Mouse (Mus musculus): Measurements from ENCODE around the gene 1700001J03Rik. TPM values are rescaled to one million over a fixed set of nuclear protein-coding genes. Genes with fewer than 3 reads are reported as not detected.

The 1700001J03Rik gene
- polyA plus RNA-seq, 2 experiments, result 0.38 TPM; not detected in 1

GRCm38 (mm10) chr5:146199540-146199939 is 14.4 kb upstream of the 1700001J03Rik start:
- WGBS, result 83% methylated on average over 2 of the region's 2 CpGs
- Histone ChIP-seq H3K27me3 (ENCODE audit: control insufficient read depth, insufficient read depth, low read length) (no peaks in the 10 kb centered on the region), H3K36me3 (ENCODE audit: control insufficient read depth, insufficient read depth, low read length) (peaks cover 15% of the 10 kb centered on the region), H3K27ac (replicated peaks; ENCODE audit: low read depth, low read length) (no peak overlapping the region), H3K4me2 (replicated peaks; ENCODE audit: low read depth, low read length, severe bottlenecking) (no peak overlapping the region), H3K4me1 (ENCODE audit: control insufficient read depth, insufficient read depth, low read length) (no peaks in the 10 kb centered on the region), H3K9ac (ENCODE audit: low read depth, low read length, severe bottlenecking) (no peak overlapping the region), H3K4me3 (replicated peaks; ENCODE audit: low read length) (no peak overlapping the region), H3K9me3 (ENCODE audit: control insufficient read depth, low read length) (no peaks in the 10 kb centered on the region)
- no peak for TF ChIP-seq POLR2A (IDR thresholded peaks at IDR 0.05; ENCODE audit: borderline replicate concordance, extremely low read depth, insufficient read depth, insufficient read length)
- no peak for ATAC-seq (ENCODE audit: low FRiP score, low read depth)
- DNase-seq (ENCODE audit: low spot score), result no peak

- H3K9ac ChIP-seq (ENCODE audit: low read depth, low read length, severe bottlenecking), result no peak overlapping the region
- H3K4me1 ChIP-seq (ENCODE audit: control insufficient read depth, insufficient read depth, low read length), result no peaks in the 10 kb centered on the region
- no peak for TF ChIP-seq POLR2A (IDR thresholded peaks at IDR 0.05; ENCODE audit: borderline replicate concordance, extremely low read depth, insufficient read depth, insufficient read length)
- no peaks in the 10 kb centered on the region for H3K27me3 ChIP-seq (ENCODE audit: control insufficient read depth, insufficient read depth, low read length)
- no peak overlapping the region for H3K4me2 ChIP-seq (replicated peaks; ENCODE audit: low read depth, low read length, severe bottlenecking)
- ATAC-seq (ENCODE audit: low FRiP score, low read depth) (no peak), DNase-seq (ENCODE audit: low spot score) (no peak)
- H3K36me3 ChIP-seq (ENCODE audit: control insufficient read depth, insufficient read depth, low read length), result peaks cover 11% of the 10 kb centered on the region; the same call in 1 of the 2 replicates
- no peak overlapping the region for H3K27ac ChIP-seq (replicated peaks; ENCODE audit: low read depth, low read length)
- no peaks in the 10 kb centered on the region for H3K9me3 ChIP-seq (ENCODE audit: control insufficient read depth, low read length)
- no peak overlapping the region for H3K4me3 ChIP-seq (replicated peaks; ENCODE audit: low read length)
Measured at GRCm38 (mm10) chr5:146199073-146199472, 14.0 kb upstream of the 1700001J03Rik start.

- no peak overlapping the region for H3K4me3 ChIP-seq (replicated peaks; ENCODE audit: low read length)
- no peak overlapping the region for H3K4me2 ChIP-seq (replicated peaks; ENCODE audit: low read depth, low read length, severe bottlenecking)
- no peaks in the 10 kb centered on the region for H3K4me1 ChIP-seq (ENCODE audit: control insufficient read depth, insufficient read depth, low read length)
- no peak overlapping the region for H3K27ac ChIP-seq (replicated peaks; ENCODE audit: low read depth, low read length)
- H3K36me3 ChIP-seq (ENCODE audit: control insufficient read depth, insufficient read depth, low read length), result no peaks in the 10 kb centered on the region
- DNase-seq (ENCODE audit: low spot score) (no peak), ATAC-seq (ENCODE audit: low FRiP score, low read depth) (no peak)
- no peaks in the 10 kb centered on the region for H3K9me3 ChIP-seq (ENCODE audit: control insufficient read depth, low read length)
- H3K9ac ChIP-seq (ENCODE audit: low read depth, low read length, severe bottlenecking), result no peak overlapping the region
- TF ChIP-seq POLR2A (IDR thresholded peaks at IDR 0.05; ENCODE audit: borderline replicate concordance, extremely low read depth, insufficient read depth, insufficient read length), result no peak
- no peaks in the 10 kb centered on the region for H3K27me3 ChIP-seq (ENCODE audit: control insufficient read depth, insufficient read depth, low read length)
- 72% methylated on average over 8 of the region's 8 CpGs for WGBS
Measured at GRCm38 (mm10) chr5:146193360-146193759, 8.3 kb upstream of the 1700001J03Rik start.

- Histone ChIP-seq H3K4me1 (ENCODE audit: control insufficient read depth, insufficient read depth, low read length) (no peaks in the 10 kb centered on the region), H3K27ac (replicated peaks; ENCODE audit: low read depth, low read length) (no peak overlapping the region), H3K4me2 (replicated peaks; ENCODE audit: low read depth, low read length, severe bottlenecking) (no peak overlapping the region), H3K9ac (ENCODE audit: low read depth, low read length, severe bottlenecking) (no peak overlapping the region), H3K27me3 (ENCODE audit: control insufficient read depth, insufficient read depth, low read length) (no peaks in the 10 kb centered on the region), H3K4me3 (replicated peaks; ENCODE audit: low read length) (no peak overlapping the region), H3K9me3 (ENCODE audit: control insufficient read depth, low read length) (no peaks in the 10 kb centered on the region), H3K36me3 (ENCODE audit: control insufficient read depth, insufficient read depth, low read length) (no peaks in the 10 kb centered on the region)
- DNase-seq (ENCODE audit: low spot score) (no peak), ATAC-seq (ENCODE audit: low FRiP score, low read depth) (no peak)
- 46% methylated on average over 3 of the region's 3 CpGs for WGBS
- TF ChIP-seq POLR2A (IDR thresholded peaks at IDR 0.05; ENCODE audit: borderline replicate concordance, extremely low read depth, insufficient read depth, insufficient read length), result no peak
Measured at GRCm38 (mm10) chr5:146190501-146191269, 5.6 kb upstream of the 1700001J03Rik start.

- Histone ChIP-seq H3K4me3 (replicated peaks; ENCODE audit: low read length) (no peak overlapping the region), H3K4me2 (replicated peaks; ENCODE audit: low read depth, low read length, severe bottlenecking) (no peak overlapping the region), H3K9me3 (ENCODE audit: control insufficient read depth, low read length) (no peaks in the 10 kb centered on the region), H3K4me1 (ENCODE audit: control insufficient read depth, insufficient read depth, low read length) (no peaks in the 10 kb centered on the region), H3K36me3 (ENCODE audit: control insufficient read depth, insufficient read depth, low read length) (no peaks in the 10 kb centered on the region), H3K9ac (ENCODE audit: low read depth, low read length, severe bottlenecking) (no peak overlapping the region), H3K27ac (replicated peaks; ENCODE audit: low read depth, low read length) (no peak overlapping the region), H3K27me3 (ENCODE audit: control insufficient read depth, insufficient read depth, low read length) (no peaks in the 10 kb centered on the region)
- DNase-seq (ENCODE audit: low spot score) (no peak), ATAC-seq (ENCODE audit: low FRiP score, low read depth) (no peak)
- WGBS, result 65% methylated on average over 4 of the region's 4 CpGs
- TF ChIP-seq POLR2A (IDR thresholded peaks at IDR 0.05; ENCODE audit: borderline replicate concordance, extremely low read depth, insufficient read depth, insufficient read length), result no peak
Measured at GRCm38 (mm10) chr5:146190093-146190492, 5.0 kb upstream of the 1700001J03Rik start.
